Mouse (Mus musculus) C2C12 (cell line): Measurements from ENCODE around the gene Nav2.

Experiments used
- CEBPB ChIP-seq: IDR thresholded peaks from one replicate; pipeline ENCODE4 v1.6.1; 2011; ENCODE audit warnings: low read depth, mild to moderate bottlenecking, control low read depth, moderate library complexity
- CTCF ChIP-seq: IDR thresholded peaks from one replicate; pipeline ENCODE4 v1.5.1; 2011; ENCODE audit not compliant: control insufficient read depth, insufficient read depth, insufficient read length
- FOSL1 ChIP-seq: IDR thresholded peaks from one replicate; pipeline ENCODE4 v1.8.0; 2011; ENCODE audit warnings: mild to moderate bottlenecking, low read length; ENCODE audit not compliant: poor library complexity, insufficient read depth, severe bottlenecking
- MAX ChIP-seq: IDR thresholded peaks from one replicate; pipeline ENCODE4 v1.6.1; 2011; ENCODE audit warnings: mild to moderate bottlenecking, control low read depth
- MYOG ChIP-seq: IDR thresholded peaks from one replicate; pipeline ENCODE4 v1.6.1; 2011; ENCODE audit not compliant: control insufficient read depth, insufficient read length; ENCODE audit errors: extremely low read depth

GRCm38 (mm10) chr7:49529498-49529897 is 621.0 kb downstream of the Nav2 start:
- TF ChIP-seq CTCF (no peak), MAX (no peak), MYOG (no peak), FOSL1 (no peak), CEBPB (no peak)
